Comparison of ENCODE assay signal across 9 mouse cellular contexts in genomic region chr15:97351016-97351415, GRCm38 (mm10).
DNase-seq lines count a peak whose midpoint lies in the region; ATAC-seq and TF ChIP-seq lines count a peak whose summit lies in the region.
"Had no signal": no experiment of that assay in that cellular context is flagged by ENCODE, and none has a peak within 500 bp of the region (broad histone marks: within the 10 kb centered on the region; RNA-seq: fewer than 3 reads in every experiment).

No protein-coding gene starts in this region.

- DNase-seq in kidney, adult 11 months, result peak; percentile 80
- DNase-seq in adrenal gland, adult 8-10 months, result peak; percentile 57
- peak; percentile 28 for DNase-seq in gastrocnemius, postnatal 14 days
- DNase-seq in layer of hippocampus, adult 8-10 months (ENCODE audit: low spot score in 2 of 2), result peak; percentile 10 to 22
- DNase-seq in skeletal muscle tissue, adult 2 months (ENCODE audit: low read depth, low spot score), result peak; percentile 72
- no peak for DNase-seq in thymus, postnatal 14 days
- DNase-seq in thymus, adult 2 months, result no peak

- no peaks in the 10 kb centered on the region for H3K36me3 ChIP-seq in kidney, embryonic 14.5 days (ENCODE audit: control insufficient read depth, insufficient read depth, low read length)
- no peaks in the 10 kb centered on the region for H3K36me3 ChIP-seq in thymus, adult 2 months (ENCODE audit: control insufficient read depth, insufficient read depth, low read length)
- H3K36me3 ChIP-seq: embryonic facial prominence, embryonic 13.5 days had no signal

- H3K4me1 ChIP-seq in kidney, embryonic 14.5 days (ENCODE audit: control insufficient read depth, insufficient read depth, low read length), result no peaks in the 10 kb centered on the region
- peaks cover 10% of the 10 kb centered on the region for H3K4me1 ChIP-seq in thymus, adult 2 months (replicated peaks; ENCODE audit: control insufficient read depth, insufficient read depth, low read length)
- H3K4me1 ChIP-seq: embryonic facial prominence, embryonic 13.5 days had no signal

- WGBS in kidney, embryonic 14.5 days, result 68% methylated on average over 8 of the region's 8 CpGs
- 56% methylated on average over 8 of the region's 8 CpGs for WGBS in thymus, adult 2 months

- H3K4me2 ChIP-seq in kidney, embryonic 14.5 days (replicated peaks; ENCODE audit: low read depth, low read length), result no peak overlapping the region
- H3K4me2 ChIP-seq: embryonic facial prominence, embryonic 13.5 days had no signal

- TF ChIP-seq CTCF in thymus, adult 2 months (IDR thresholded peaks at IDR 0.05; ENCODE audit: borderline replicate concordance, control insufficient read depth, extremely low read depth, insufficient read depth, low read length, poor library complexity), result no peak

- intact Hi-C loops in gastrocnemius, postnatal 14 days (cut with DNase I; ENCODE audit: low total_unique reads), result loop anchor here (10.0 kb wide), 1 partner anchor 1644 kb away; no protein-coding TSS in a partner anchor

- H3K4me3 ChIP-seq in kidney, embryonic 14.5 days (ENCODE audit: low read length), result no peak overlapping the region
- no peak overlapping the region for H3K4me3 ChIP-seq in thymus, adult 2 months (ENCODE audit: control insufficient read depth, insufficient read depth, low read length)
- H3K4me3 ChIP-seq: embryonic facial prominence, embryonic 13.5 days had no signal

- no peak for ATAC-seq in kidney, embryonic 14.5 days (ENCODE audit: low FRiP score, low TSS enrichment)

- no peak overlapping the region for H3K27ac ChIP-seq in kidney, embryonic 14.5 days (ENCODE audit: low read depth, low read length)
- no peak overlapping the region; the same call in 1 of the 2 replicates for H3K27ac ChIP-seq in thymus, adult 2 months (ENCODE audit: control insufficient read depth, insufficient read depth, low read length)
- H3K27ac ChIP-seq: embryonic facial prominence, embryonic 13.5 days had no signal

- no peak overlapping the region for H3K9ac ChIP-seq in kidney, embryonic 14.5 days (ENCODE audit: low read depth, low read length)
- H3K9ac ChIP-seq: embryonic facial prominence, embryonic 13.5 days had no signal

- H3K27me3 ChIP-seq in kidney, embryonic 14.5 days (ENCODE audit: control insufficient read depth, insufficient read depth, low read length), result no peaks in the 10 kb centered on the region
- no peaks in the 10 kb centered on the region for H3K27me3 ChIP-seq in thymus, adult 2 months (ENCODE audit: control insufficient read depth, insufficient read depth, low read length)
- H3K27me3 ChIP-seq: embryonic facial prominence, embryonic 13.5 days had no signal

- no peaks in the 10 kb centered on the region for H3K9me3 ChIP-seq in kidney, embryonic 14.5 days (ENCODE audit: control insufficient read depth, low read length)
- H3K9me3 ChIP-seq: embryonic facial prominence, embryonic 13.5 days had no signal

- TF ChIP-seq POLR2A in thymus, adult 2 months (IDR thresholded peaks at IDR 0.05; ENCODE audit: control insufficient read depth, extremely low read depth, insufficient read depth, low read length, poor library complexity), result no peak

Comparison
In these comparisons a context has a peak if more than half of its experiments do, and no peak if none do; other contexts are left out.
1. DNase-seq: peak in kidney, adult 11 months (single experiment), adrenal gland, adult 8-10 months (single experiment), gastrocnemius, postnatal 14 days (single experiment), layer of hippocampus, adult 8-10 months (2 of 2) and skeletal muscle tissue, adult 2 months (single experiment); none in thymus, postnatal 14 days (single experiment) and thymus, adult 2 months (single experiment).